Mouse (Mus musculus) frontal cortex, postnatal 10 days (tissue): ENCODE measurements around the gene Metap1d.

Experiments used
- DNase-seq, 2 experiments: peaks; one replicate each; pipeline ENCODE4 v3.0.0; 2022; ENCODE audit warnings: low spot score in 2 of 2, mixed read lengths in 1 of 2

The Metap1d gene

DNA sequence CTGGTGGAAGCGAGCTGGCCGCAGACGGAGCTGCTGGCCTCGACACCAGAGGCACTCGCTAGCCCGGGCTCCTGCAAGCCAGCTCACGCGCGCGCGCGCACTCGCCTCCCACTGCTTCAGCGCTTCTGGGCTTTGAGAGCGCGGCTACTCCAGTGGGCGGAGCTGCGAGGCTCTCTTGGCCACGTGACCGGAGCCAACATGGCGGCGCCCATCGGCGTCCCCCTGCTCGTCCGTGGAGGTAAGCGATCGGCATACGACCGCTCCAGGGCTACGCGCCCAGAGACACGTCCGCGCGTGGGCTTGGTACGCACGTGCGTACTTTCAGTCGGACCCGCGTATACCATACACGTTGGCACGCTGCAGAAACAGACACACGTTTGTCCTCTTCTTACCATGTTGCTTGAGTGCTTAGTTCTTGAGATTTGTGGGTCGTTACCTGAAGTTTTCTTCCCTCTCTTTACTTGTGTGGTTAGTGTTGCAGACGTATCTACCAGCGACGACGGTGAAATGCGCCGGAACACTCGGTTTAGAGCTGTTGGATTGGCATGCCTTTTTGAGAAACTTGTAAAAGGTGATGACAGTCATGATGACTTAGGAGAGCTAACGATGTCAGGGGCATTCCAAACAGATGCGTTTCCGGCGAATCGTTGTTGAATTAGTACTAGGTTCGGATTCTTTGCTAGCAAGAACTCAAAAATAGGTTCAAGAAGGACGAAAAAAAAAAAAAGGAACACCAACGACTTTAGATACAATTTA is at the start of gene Metap1d:
Metap1d (plus strand) TSS at position 116 of the 756 bp plus-strand sequence.
- DNase-seq, result peak; percentile 90 to 94

DNA sequence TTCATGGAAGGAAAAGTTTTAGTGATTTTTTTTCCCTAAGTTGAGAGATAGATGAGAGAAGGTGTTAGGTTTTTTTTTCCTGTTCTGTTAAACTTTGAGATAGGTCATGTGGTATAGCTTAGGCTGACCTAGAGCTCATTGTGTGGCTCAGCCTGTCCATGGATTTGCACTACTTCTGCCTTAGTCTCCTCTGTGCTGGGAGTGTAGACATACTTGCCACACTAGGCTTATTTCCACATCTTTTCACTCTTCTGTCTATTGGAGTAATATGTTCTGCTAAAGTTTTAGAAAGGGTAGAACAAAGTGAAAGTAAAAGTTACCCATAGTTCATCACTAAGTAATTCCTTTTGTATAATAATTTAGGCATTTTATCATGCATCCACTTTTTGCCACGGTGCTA is 47.5 kb upstream of the Metap1d start:
- DNase-seq, result no peak

DNA sequence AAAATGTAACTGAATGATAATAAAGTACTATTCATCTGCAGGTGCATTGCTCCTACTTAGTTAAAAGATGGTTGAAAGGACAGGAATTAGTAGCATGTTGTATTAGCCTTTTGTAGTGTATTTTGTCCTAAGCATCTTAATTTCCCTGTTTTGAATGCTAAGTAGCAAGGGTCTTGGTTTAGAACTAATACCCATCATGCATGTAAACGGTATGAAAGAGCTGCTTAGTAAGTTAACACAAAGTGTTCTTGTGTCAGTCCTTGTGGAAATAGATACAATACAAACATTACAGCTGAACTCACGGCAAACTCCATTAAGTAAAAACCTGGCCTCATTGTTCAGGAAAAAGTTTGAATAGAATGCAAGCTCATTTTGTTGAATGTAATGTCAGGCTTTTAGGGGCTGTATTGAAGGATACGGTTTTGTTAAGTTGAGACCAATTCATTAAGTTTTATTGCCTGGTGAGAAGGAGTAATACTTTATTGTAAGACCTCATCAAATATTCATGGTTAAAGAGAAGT is 34.3 kb upstream of the Metap1d start:
- no peak for DNase-seq

DNA sequence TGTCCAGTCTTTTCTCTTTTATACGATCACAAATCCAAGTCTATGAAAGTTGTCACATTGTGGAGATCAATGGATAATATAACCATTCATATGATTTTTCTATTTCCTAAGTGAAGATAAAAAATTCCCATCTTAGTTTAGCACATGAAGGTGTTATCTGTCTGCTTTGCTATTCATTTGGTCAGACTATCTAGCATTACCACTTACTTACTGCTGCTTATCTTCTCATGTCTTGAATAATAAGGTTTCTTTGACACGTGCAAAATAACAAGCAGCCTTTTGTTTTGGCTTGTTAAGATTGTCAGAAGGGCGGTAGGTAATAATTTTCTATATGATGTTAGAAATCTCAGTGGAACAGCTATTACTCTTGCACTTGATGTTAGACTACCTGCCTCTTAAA is 33.7 kb upstream of the Metap1d start:
- DNase-seq, result no peak

DNA sequence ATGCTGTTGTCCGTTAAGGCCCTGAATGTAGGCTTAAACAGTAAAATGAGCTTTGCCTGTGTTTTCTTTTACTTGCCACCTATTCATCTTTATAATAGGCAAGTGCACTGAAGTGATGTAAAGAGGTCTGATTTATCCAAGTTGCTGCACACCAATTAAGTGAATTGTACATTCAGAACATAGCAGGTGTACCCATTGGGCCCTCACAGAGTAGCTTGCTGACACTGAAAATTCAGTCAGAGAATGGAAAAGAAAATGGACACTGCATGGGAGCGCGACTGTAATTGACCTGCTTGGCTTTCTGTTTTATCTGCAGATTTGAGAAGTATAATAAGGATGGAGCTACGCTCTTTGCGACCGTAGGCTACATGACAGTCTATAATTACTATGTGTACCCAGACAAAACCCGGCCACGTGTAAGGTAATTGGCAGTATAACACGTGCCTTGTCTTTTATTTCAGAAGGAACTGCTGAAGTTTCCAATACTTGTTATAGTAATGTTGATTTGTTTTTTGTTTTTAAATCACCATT is 32.1 kb upstream of the Metap1d start:
- DNase-seq, result no peak

DNA sequence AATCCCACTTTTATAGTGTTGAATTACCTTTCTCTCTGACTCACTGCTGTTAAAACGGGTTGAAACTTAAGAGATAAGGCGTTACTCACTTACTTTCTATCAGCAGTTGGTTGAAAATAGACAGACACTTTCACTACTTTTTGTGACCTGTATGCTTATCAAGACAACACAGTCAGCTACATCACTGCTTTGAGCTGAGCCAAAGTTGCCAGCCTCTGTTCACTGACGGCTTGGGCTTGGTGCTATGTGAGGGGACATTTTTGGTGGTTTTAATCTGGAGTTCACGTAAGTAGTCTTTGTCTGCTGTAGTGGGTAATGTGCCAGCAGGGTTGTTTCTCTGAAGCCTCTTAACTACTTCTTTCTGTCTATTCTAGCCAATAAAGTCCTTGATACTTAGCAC is 28.5 kb upstream of the Metap1d start:
- no peak for DNase-seq

DNA sequence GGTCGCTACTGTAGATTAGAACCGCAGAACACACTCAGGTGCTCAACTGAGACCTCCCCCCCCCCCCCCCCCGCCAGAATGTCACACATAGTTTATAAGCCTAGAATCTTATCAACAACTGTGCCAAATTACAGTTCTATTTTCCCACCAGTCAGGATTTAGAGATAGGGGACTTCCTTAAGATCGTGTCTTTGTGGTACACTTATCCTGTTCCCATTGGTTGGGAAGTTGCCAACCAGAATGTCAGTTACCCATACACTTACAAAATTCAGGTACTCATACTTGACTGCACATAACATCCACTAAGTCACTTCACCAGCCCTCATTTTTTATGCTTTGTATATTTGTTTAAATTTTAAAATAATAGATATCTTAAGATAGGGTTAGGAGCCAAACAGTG is 17.6 kb upstream of the Metap1d start:
- DNase-seq, result no peak

DNA sequence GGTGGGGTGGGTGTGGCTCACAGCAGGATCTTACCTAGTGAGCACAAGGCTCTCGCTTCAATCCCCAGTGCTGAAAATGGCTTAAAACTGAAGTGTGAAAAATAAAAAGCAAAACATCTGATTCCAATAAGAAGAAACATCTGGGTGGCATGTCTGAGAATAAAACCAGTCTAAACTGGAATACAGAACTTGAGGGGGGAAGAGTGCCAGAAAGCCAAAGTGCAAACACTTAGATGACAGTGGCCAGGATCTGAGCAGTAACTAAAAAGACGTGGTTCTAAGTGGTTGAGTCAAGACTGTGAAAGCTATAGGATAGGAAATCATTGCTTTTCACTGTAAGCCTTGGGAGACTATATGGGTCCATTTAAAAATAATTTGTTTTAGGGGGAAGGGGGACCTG is 9.7 kb upstream of the Metap1d start:
- no peak for DNase-seq

DNA sequence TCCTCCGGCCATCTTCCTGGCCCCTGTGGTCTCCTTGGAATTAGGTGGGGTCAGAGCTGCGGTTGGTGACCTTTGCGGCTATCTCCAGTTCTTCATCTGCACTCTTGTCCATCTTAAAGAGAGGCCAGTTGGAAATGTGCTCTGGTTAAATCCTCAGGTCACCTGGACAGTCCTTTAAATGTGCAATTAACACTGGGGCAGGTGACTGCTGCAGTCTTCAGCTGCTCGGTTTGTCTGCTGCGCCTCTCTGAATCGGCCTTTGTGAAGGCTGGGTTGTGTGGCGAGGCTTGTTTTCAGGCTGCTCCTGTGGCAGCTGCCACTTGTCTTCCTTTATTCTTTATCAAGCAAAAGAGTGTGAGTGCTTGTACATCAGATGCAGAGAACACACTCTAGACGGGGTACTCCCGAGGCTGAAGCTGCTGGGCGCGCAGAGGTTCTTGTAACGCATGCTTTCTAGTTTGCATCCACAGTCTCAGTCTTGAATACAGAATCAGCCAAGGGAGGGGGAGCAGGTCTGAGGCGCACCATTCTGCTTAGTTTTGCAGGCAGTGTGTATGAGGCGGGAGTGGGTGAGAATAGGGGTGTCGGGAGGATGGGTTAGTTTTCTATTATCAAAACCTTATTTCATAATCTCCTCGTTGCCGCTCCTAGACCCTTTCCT is 7.4 kb upstream of the Metap1d start:
- no peak for DNase-seq

DNA sequence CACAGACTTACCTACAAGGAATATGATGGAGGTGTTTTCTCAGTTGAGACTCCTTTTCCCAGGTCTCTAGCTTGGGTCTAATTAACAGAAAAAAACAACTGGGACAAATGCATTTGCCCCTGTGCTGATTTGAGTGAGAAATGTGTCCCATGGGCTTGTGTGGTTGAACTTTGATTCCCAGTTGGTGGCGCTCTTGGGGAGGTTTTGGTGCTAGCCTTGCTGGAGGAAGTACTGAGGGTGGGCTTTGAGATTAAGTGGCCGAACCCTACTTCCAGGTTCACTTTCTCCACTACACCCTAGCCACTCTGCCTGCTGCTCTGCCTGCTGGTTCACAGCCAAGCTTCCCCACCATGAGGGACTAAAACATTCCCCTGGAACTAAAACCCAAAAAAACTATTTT is 3.5 kb upstream of the Metap1d start:
- DNase-seq, result no peak

DNA sequence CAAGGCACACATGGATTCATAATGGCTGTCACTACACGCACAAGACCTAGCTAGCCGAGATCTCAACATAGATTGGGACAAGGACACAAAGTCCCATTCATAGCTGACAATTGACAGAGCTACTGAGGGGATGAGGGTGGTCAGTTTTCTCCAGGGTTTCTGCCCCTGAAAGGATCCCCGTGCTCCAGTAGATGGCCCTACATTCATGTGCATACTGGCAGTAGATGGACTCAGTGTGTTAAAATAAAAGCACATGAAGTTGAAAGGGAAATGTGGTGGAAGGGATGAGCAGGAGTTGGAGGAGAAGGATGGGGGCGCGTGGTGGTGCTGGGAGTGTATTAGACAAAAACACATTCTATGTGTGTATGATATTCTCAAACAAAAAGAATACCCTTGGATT is 1.3 kb upstream of the Metap1d start:
- no peak for DNase-seq

DNA sequence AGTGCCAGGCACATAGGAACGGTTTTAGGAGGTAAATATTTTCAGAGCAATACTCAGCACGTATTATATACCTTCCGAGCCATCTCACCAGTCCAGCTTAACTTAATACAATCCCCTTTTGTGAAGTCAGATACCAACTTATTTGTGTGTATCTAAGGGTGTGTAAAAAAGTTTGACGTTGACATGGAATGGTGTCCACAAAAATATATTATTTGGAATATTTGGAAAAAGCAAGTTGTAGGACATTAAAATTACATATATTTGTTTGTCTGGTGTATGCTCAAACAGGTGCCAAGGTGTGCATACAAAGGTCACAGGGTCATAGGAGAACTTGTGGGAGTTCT is 813 bp downstream of the Metap1d start:
- DNase-seq, result no peak

DNA sequence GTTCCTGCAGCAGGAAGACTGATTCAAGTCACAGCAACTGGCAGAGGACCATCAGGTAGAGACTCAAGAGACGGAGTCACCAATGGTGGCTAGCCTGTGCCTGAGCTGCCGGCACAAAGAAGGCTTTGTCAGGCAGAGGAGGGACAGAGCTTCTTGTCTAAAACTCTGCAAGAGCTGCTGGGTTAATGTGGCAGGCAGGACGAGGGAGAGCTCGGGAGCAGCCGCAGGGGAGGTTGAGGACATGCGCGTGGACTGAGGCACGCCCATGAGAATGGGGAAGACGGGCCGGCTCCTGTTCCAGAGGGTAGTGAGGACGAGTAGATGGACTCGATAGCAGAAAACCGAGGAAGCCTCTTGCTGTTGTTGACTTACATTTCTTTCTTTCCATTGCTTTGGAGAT is 5.5 kb downstream of the Metap1d start:
- no peak for DNase-seq

DNA sequence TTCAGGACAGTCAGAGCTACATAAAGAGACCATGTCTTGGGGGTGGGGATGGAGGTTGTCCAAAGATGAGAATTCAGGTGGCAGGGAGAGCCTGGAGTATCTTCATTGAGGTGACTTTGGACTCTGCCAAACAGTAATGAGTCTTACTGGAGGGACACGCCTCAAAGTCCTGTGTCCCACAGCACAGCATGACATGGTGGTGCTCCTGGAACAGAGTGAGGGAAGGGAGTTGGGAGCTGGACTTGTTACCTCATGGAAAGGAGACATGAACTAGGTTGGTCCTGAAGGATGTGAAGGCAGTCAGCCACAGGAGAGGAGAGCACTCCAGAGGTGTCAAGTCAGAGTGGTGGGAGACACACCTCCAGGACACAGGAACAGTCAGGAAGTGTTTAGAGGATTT is 6.6 kb downstream of the Metap1d start:
- no peak for DNase-seq

DNA sequence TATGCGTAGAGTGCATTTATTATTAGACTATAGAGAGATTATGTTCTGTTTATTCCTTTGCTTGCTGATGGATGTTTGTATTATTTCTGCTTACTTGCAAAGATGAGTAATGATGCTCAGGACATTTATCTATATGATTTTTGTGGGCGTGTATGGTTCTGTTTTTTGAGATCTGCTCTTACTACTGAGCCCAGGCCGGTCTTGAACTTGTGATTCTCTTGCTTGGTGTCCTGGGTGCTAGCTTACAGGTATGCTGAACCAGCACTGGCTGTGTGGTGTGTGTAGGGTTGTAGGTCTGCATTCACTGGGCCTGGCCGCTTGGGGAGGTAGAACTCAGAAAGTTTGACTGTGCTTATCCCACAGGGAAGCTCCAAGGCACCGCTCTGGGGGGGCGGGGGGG is 8.1 kb downstream of the Metap1d start:
- DNase-seq, result no peak

DNA sequence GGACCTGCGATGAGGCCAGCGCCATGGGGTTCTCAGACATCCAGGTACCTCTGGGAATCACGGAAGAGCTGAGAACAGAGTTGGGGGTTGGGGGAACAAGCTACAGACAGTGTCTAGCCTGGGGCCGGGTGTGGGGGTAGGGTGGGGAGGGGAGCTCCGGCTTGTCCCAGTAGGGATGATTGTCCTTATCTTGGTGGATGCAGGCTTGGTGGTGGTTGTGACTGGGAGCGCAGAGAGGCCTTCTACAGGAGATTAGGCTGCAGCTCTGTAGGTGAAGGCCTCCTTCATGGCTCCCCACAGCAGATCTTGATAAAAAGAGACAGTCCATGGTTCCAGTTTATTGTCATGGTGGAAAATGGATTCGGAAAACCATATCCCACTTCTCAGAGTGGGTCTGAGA is 8.5 kb downstream of the Metap1d start:
- no peak for DNase-seq

DNA sequence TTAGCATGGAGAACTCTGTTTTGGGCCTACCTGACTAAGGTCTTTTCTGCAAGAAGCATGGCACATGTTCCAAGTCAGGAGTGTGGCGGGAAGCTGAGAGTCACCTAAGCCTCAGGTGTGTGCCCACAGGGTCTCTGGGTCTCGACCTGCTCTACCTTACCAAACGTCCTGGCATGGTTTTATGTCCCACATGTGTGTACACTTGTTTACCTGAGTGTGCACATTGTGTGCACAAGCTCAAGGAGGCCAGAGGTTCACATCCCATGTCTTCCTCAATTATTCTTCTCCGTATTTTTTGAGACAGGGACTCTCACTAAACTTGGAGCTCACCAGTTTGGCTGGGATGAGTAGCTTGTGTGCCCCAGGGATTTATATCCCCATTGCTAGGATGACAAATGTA is 9.0 kb downstream of the Metap1d start:
- no peak for DNase-seq

DNA sequence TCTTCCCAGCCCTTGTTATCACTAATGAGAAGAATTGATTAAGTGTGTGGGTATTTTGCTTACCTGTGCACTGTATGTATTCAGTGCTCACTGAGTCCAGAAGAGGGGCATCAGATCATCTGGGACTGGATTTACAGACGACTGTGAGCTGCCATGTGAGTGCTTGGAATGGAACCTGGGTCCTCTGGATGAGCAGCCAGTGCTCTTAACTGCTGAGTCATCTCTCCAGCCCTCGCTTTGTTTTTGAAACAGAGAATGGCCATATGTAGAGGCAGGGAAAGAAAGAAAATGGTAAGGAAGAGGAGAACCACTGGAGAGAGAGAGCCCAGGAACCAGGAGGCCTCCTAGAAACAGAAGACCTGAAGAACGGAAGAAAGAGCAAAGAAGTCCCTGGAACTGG is 9.5 kb downstream of the Metap1d start:
- DNase-seq, result no peak

DNA sequence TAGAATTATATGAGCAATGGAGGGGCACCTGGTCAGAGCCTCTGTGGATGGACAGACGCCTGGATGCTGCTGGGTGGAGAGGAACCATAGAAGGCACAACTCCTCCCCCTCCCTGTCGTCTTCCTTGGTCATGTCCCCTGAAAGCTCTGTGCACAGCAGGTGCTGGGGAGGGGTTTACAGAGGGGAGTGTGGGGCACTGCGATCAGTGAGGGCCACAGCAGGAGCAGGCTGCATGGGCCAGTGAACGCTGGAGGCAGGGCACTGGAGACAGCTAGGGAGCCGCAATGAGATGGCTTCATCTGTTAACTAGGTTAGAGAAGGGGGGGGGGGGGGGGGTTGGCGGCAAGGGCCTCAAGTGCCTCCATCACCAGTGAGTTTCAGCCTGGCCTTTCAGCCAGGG is 13.0 kb downstream of the Metap1d start:
- DNase-seq, result no peak

DNA sequence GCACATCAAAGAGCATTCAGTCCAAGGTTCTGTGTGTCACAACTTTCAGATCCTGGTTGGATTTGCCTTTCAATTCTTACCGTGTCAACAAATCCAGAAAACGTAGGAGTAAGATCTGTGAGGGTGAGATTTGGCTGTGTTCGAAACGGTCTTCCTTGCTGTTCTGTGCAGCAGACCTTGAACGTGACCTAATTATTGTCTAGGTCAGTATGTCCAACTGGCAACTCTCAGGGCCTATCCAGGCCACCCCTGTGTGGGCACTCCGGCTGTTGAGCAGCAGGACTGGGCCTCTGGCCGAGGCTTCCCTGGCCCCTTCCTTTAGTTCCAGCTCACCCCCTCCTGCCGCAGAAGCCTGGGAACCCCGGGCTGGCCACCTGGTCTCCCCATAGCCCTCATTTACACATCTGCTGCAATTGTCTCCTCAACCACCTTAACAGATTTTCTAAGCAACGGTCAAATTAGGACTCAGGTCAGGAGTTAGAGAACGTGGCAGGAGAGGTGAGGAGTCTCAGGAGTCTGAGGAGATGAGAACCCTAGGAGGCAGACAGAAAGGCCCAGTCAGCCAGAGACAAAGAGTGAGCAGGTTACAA is 13.9 kb downstream of the Metap1d start:
- no peak for DNase-seq

DNA sequence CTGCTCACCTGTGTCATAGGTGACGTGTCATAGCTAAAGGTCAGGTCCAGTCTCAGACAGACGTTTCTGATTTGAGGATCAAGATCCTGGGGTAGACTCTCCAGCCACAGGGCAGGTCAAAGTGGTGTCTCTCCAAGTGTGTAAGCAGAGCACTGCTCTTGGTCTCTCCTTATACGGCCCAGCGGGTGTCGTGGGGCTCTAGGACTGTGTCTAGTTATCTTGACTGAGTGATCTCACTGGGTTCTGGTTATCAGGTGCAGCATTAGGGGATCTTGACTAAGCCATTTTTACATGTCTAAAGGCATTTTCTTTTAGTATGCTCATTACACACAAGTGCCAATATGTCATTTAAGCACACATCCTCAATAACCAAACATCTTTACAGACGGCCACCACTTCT is 18.0 kb downstream of the Metap1d start:
- DNase-seq, result no peak

DNA sequence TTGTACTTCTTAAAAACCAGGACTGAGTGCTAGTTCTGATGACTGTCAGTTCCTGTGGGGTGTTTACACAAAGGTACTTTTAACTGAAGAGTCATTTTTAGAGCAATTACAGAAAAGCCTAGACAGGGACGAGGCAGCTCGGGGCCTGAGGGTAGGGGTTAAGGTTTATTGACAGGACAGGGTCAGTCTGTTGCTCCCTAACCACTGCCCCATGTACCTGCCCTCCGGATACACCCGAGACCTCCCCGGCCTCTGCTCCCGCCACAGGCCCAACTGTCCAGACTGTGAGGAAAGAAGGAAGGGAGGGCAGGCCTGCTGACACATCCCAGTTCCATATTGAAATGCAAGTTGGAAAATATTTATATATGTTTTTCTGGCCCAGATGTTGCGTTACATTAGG is 20.8 kb downstream of the Metap1d start:
- DNase-seq, result no peak

DNA sequence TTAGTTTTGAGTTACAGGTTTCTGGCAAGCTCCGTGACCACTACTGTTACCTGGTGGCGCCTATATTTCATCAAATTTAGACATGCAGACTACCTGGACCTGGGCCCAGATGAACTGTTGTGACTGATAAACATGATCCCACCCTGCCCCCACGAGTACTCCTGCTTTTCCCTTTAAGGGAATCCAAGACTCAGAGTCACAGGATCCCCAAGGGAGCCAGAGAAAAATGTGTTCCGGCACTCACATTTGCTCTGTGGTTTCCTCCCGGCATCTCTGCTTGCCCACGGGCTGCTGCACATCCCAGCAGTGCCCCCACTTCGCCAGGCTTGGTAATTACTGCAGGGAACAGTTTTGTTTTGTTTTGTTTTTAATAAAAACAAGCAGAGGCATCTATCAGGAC is 21.3 kb downstream of the Metap1d start:
- no peak for DNase-seq
